ENCODE assay signal across 8 mouse cellular contexts in the genomic region with DNA sequence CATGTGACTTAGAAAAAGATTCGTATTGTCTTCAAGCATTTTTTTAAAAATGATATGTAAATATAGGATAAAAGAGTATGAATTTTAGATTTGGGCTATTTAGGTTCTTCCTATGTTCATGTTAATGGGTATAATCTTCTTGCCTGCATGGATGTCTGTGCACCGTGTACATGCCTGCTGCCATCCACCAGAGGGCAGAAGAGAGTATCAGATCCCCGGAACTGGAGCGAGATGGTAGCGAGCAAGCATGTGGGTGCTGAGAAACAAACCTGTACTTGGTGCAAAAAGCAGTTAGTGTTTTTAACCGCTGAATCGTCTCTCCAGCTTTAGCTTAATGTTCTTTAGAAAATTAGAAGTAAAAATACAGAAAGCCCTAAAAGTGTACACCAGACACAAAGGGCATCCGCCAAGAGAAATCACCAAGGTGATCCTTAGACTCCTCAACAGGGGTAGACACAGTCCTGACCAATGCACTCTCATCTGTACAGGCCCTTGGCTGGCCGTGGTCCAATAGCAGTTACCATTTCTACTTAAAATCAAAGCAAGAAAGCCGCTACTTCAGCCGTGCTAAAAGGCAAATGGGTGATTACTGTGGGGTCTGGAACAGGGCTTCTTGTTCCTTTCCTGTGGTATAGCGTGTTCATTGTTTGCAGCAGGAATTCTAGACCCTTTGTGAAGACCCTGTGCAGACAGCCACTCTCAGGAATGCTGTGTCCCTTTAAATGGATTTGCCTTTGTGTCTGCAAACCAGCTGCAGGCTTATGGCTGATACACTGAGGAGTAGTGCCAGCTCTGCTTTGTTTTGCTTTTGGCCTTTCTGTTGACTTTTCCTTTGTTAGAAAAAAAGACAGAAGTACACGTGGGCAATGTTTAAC.
DNase-seq lines count a peak whose midpoint lies in the region; ATAC-seq and TF ChIP-seq lines count a peak whose summit lies in the region.
"Had no signal": no experiment of that assay in that cellular context is flagged by ENCODE, and none has a peak within 500 bp of the region (broad histone marks: within the 10 kb centered on the region; RNA-seq: fewer than 3 reads in every experiment).

No protein-coding gene starts in this region.

- H3K36me3 ChIP-seq in spleen, adult 2 months (ENCODE audit: control insufficient read depth, insufficient read depth, low read length), result no peaks in the 10 kb centered on the region
- H3K36me3 ChIP-seq in hindbrain, embryonic 13.5 days, result peaks cover 9% of the 10 kb centered on the region
- no peaks in the 10 kb centered on the region for H3K36me3 ChIP-seq in liver, embryonic 11.5 days (ENCODE audit: control insufficient read depth, insufficient read depth, low read length)

- DNase-seq in spleen, adult 2 months (ENCODE audit: low read depth in 1 of 2, low spot score in 2 of 2), result peak; percentile 14 to 30
- no peak for DNase-seq in spleen, adult 12 weeks (ENCODE audit: low spot score)
- DNase-seq in adrenal gland, adult 8-10 months, result peak; percentile 11
- peak; percentile 30 for DNase-seq in embryo, embryonic 11.5 days (ENCODE audit: low read depth, low spot score)
- no peak for DNase-seq in liver, embryonic 11.5 days (ENCODE audit: low spot score)
- DNase-seq in retina, embryonic 14.5 days (ENCODE audit: low spot score), result peak; percentile 66

- H3K27ac ChIP-seq in spleen, adult 2 months (ENCODE audit: insufficient read depth, low read length), result no peak overlapping the region
- no peak overlapping the region for H3K27ac ChIP-seq in hindbrain, embryonic 13.5 days
- no peak overlapping the region for H3K27ac ChIP-seq in liver, embryonic 11.5 days (ENCODE audit: low read depth, low read length)
- H3K27ac ChIP-seq: hindbrain, embryonic 15.5 days had no signal

- no peak for TF ChIP-seq POLR2A in spleen, adult 2 months (IDR thresholded peaks at IDR 0.05; ENCODE audit: low read depth, low read length)

- ATAC-seq in hindbrain, embryonic 13.5 days (ENCODE audit: low FRiP score), result 0 out of 2 replicates have a peak, but pooled peaks have one; percentile 55
- peak; percentile 79 for ATAC-seq in liver, embryonic 11.5 days (replicated peaks; ENCODE audit: low FRiP score)

- H3K9me3 ChIP-seq in hindbrain, embryonic 13.5 days, result no peaks in the 10 kb centered on the region
- H3K9me3 ChIP-seq in liver, embryonic 11.5 days (ENCODE audit: control insufficient read depth, low read length), result no peaks in the 10 kb centered on the region
- H3K9me3 ChIP-seq: hindbrain, embryonic 15.5 days had no signal

- H3K27me3 ChIP-seq in spleen, adult 2 months (ENCODE audit: control insufficient read depth, insufficient read depth, low read length), result no peaks in the 10 kb centered on the region
- H3K27me3 ChIP-seq in hindbrain, embryonic 13.5 days, result no peaks in the 10 kb centered on the region
- no peaks in the 10 kb centered on the region for H3K27me3 ChIP-seq in liver, embryonic 11.5 days (replicated peaks; ENCODE audit: control insufficient read depth, insufficient read depth, low read length)
- H3K27me3 ChIP-seq: hindbrain, embryonic 15.5 days had no signal

- H3K4me1 ChIP-seq in spleen, adult 2 months (ENCODE audit: control insufficient read depth, insufficient read depth, insufficient read length), result no peaks in the 10 kb centered on the region
- H3K4me1 ChIP-seq in hindbrain, embryonic 13.5 days (replicated peaks), result peaks cover 5% of the 10 kb centered on the region
- H3K4me1 ChIP-seq in liver, embryonic 11.5 days (replicated peaks; ENCODE audit: control insufficient read depth, insufficient read depth, low read length), result no peaks in the 10 kb centered on the region

- no peak overlapping the region for H3K9ac ChIP-seq in hindbrain, embryonic 13.5 days
- H3K9ac ChIP-seq in liver, embryonic 11.5 days (ENCODE audit: low read depth, low read length), result no peak overlapping the region
- H3K9ac ChIP-seq: hindbrain, embryonic 15.5 days had no signal

- TF ChIP-seq CTCF in spleen, adult 2 months (IDR thresholded peaks at IDR 0.05; ENCODE audit: extremely low read depth, insufficient read depth, insufficient read length, insufficient replicate concordance), result peak; percentile 66; the same call in 1 of the 2 replicates

- 57% methylated on average over 13 of the region's 13 CpGs for WGBS in spleen, adult 2 months
- 47% methylated on average over 13 of the region's 13 CpGs for WGBS in hindbrain, embryonic 13.5 days
- 54% methylated on average over 13 of the region's 13 CpGs for WGBS in liver, embryonic 11.5 days

- H3K4me2 ChIP-seq in hindbrain, embryonic 13.5 days, result no peak overlapping the region
- H3K4me2 ChIP-seq in liver, embryonic 11.5 days, result no peak overlapping the region
- H3K4me2 ChIP-seq: hindbrain, embryonic 15.5 days had no signal

- H3K4me3 ChIP-seq in spleen, adult 2 months (ENCODE audit: extremely low read depth, insufficient read depth, insufficient read length), result no peak overlapping the region
- H3K4me3 ChIP-seq in hindbrain, embryonic 13.5 days, result no peak overlapping the region
- H3K4me3 ChIP-seq in liver, embryonic 11.5 days (ENCODE audit: low read depth, low read length), result no peak overlapping the region
- H3K4me3 ChIP-seq: hindbrain, embryonic 15.5 days had no signal

Comparison
In these comparisons a context has a peak if more than half of its experiments do, and no peak if none do; other contexts are left out.
1. DNase-seq: peak in spleen, adult 2 months (2 of 2), adrenal gland, adult 8-10 months (single experiment), embryo, embryonic 11.5 days (single experiment) and retina, embryonic 14.5 days (single experiment); none in spleen, adult 12 weeks (single experiment) and liver, embryonic 11.5 days (single experiment).